In genomic region chrX:23692722-23693442, GRCm38 (mm10) we compare ENCODE assay signal across 8 mouse cellular contexts. TPM values are rescaled to one million over a fixed set of nuclear protein-coding genes. Genes with fewer than 3 reads are reported as not detected.
A peak's percentile ranks its signal among the peaks of the same experiment; 100 is the strongest.
DNase-seq lines count a peak whose midpoint lies in the region; ATAC-seq and TF ChIP-seq lines count a peak whose summit lies in the region.

Gene Wdr44, plus strand, starts transcription at chrX:23693051.

- 10% methylated on average over 48 of the region's 51 CpGs for WGBS in forebrain, embryonic 11.5 days
- 7% methylated on average over 50 of the region's 51 CpGs for WGBS in heart, embryonic 16.5 days
- WGBS in liver, embryonic 15.5 days (ENCODE audit: insufficient replicate concordance) = 6% methylated on average over 51 of the region's 51 CpGs
- WGBS in neural tube, embryonic 12.5 days = 10% methylated on average over 51 of the region's 51 CpGs

- peak within 1 kb of the TSS; percentile 78 for H3K9ac ChIP-seq in CH12.LX (ENCODE audit: insufficient read depth, low read depth)
- peak within 1 kb of the TSS; percentile 67 for H3K9ac ChIP-seq in forebrain, embryonic 11.5 days (ENCODE audit: low read length)
- peak within 1 kb of the TSS; percentile 81 for H3K9ac ChIP-seq in heart, embryonic 16.5 days (ENCODE audit: low read length)
- H3K9ac ChIP-seq in liver, embryonic 15.5 days = peak within 1 kb of the TSS; percentile 78
- H3K9ac ChIP-seq in neural tube, embryonic 12.5 days = peak within 1 kb of the TSS; percentile 60

- no peaks in the 10 kb centered on the region for H3K4me1 ChIP-seq in CH12.LX (ENCODE audit: control insufficient read depth in 1 of 2, insufficient read depth in 2 of 2)
- H3K4me1 ChIP-seq in forebrain, embryonic 11.5 days (replicated peaks; ENCODE audit: control insufficient read depth, insufficient read depth, low read length) = no peaks in the 10 kb centered on the region
- peaks cover 2% of the 10 kb centered on the region; the same call in 1 of the 2 replicates for H3K4me1 ChIP-seq in heart, embryonic 16.5 days (ENCODE audit: control insufficient read depth, insufficient read depth, low read length)
- peaks cover 6% of the 10 kb centered on the region; the same call in 1 of the 2 replicates for H3K4me1 ChIP-seq in liver, embryonic 15.5 days (replicated peaks)
- no peaks in the 10 kb centered on the region for H3K4me1 ChIP-seq in neural tube, embryonic 12.5 days

- TF ChIP-seq RAD21 in CH12.LX (IDR thresholded peaks at IDR 0.05; ENCODE audit: low read depth, low read length) = no peak

- H3K27ac ChIP-seq in CH12.LX (ENCODE audit: insufficient read depth, low read depth) = peak within 1 kb of the TSS; percentile 81
- H3K27ac ChIP-seq in forebrain, embryonic 11.5 days (ENCODE audit: low read depth, low read length) = peak within 1 kb of the TSS; percentile 53; the same call in 1 of the 2 replicates
- H3K27ac ChIP-seq in heart, embryonic 16.5 days (ENCODE audit: low read length) = peak within 1 kb of the TSS; percentile 90
- peak within 1 kb of the TSS; percentile 98 for H3K27ac ChIP-seq in liver, embryonic 15.5 days (replicated peaks)
- H3K27ac ChIP-seq in neural tube, embryonic 12.5 days = peak within 1 kb of the TSS; percentile 72; the same call in 1 of the 2 replicates

- no peak for TF ChIP-seq CTCF in CH12.LX (conservative IDR thresholded peaks at IDR 0.05 in 1 of 2, IDR thresholded peaks at IDR 0.05 in 1 of 2; ENCODE audit: low read depth in 2 of 2, low read length in 2 of 2)

- H3K79me2 ChIP-seq in CH12.LX (replicated peaks; ENCODE audit: control insufficient read depth, extremely low read depth, insufficient read depth, poor library complexity, severe bottlenecking) = peaks cover 9% of the 10 kb centered on the region

- H3K9me3 ChIP-seq in CH12.LX (replicated peaks; ENCODE audit: low read length) = no peaks in the 10 kb centered on the region
- no peaks in the 10 kb centered on the region for H3K9me3 ChIP-seq in forebrain, embryonic 11.5 days (ENCODE audit: control insufficient read depth, low read length)
- no peaks in the 10 kb centered on the region for H3K9me3 ChIP-seq in heart, embryonic 16.5 days (replicated peaks; ENCODE audit: control insufficient read depth, low read length)
- H3K9me3 ChIP-seq in liver, embryonic 15.5 days (replicated peaks) = no peaks in the 10 kb centered on the region
- no peaks in the 10 kb centered on the region for H3K9me3 ChIP-seq in neural tube, embryonic 12.5 days

- peak; percentile 59 for TF ChIP-seq POLR2A in CH12.LX (IDR thresholded peaks at IDR 0.05; ENCODE audit: low read depth, low read length)

- no peak for TF ChIP-seq EP300 in CH12.LX (IDR thresholded peaks at IDR 0.05; ENCODE audit: low read length)

- peak; percentile 99 for ATAC-seq in forebrain, embryonic 11.5 days (replicated peaks; ENCODE audit: low FRiP score)
- peak; percentile 99 for ATAC-seq in heart, embryonic 16.5 days (replicated peaks; ENCODE audit: extremely low read depth, insufficient read depth, low FRiP score)
- peak; percentile 99 for ATAC-seq in liver, embryonic 15.5 days (ENCODE audit: insufficient read depth)
- ATAC-seq in neural tube, embryonic 12.5 days (ENCODE audit: low FRiP score, low read depth) = peak; percentile 98

- H3K4me2 ChIP-seq in CH12.LX (ENCODE audit: insufficient read depth, low read depth, poor library complexity, severe bottlenecking) = peak within 1 kb of the TSS; percentile 71
- peak within 1 kb of the TSS; percentile 45 for H3K4me2 ChIP-seq in forebrain, embryonic 11.5 days (ENCODE audit: low read depth, low read length, severe bottlenecking)
- peak within 1 kb of the TSS; percentile 62 for H3K4me2 ChIP-seq in heart, embryonic 16.5 days (ENCODE audit: low read depth, low read length)
- H3K4me2 ChIP-seq in liver, embryonic 15.5 days = peak within 1 kb of the TSS; percentile 66
- peak within 1 kb of the TSS; percentile 57 for H3K4me2 ChIP-seq in neural tube, embryonic 12.5 days (replicated peaks)

- in situ Hi-C loops in CH12.LX (cut with MboI; ENCODE audit: low pct_ligation_motif_present, low pct_unique_long_range_greater_than_20kb, low sequenced_read_pairs) = no loop called here

- no peaks in the 10 kb centered on the region for H3K27me3 ChIP-seq in CH12.LX (replicated peaks)
- no peaks in the 10 kb centered on the region for H3K27me3 ChIP-seq in forebrain, embryonic 11.5 days (ENCODE audit: control insufficient read depth, insufficient read depth, low read length)
- no peaks in the 10 kb centered on the region for H3K27me3 ChIP-seq in heart, embryonic 16.5 days (ENCODE audit: control insufficient read depth, insufficient read depth, low read length)
- H3K27me3 ChIP-seq in liver, embryonic 15.5 days = no peaks in the 10 kb centered on the region
- no peaks in the 10 kb centered on the region for H3K27me3 ChIP-seq in neural tube, embryonic 12.5 days (replicated peaks)

- dilution Hi-C loops in CH12.LX (cut with MboI; ENCODE audit: extremely low pct_ligation_motif_present, extremely low pct_unique_long_range_greater_than_20kb, low sequenced_read_pairs) = no loop called here

- H3K36me3 ChIP-seq in CH12.LX (replicated peaks in 1 of 2; ENCODE audit: control insufficient read depth in 1 of 2, insufficient read depth in 1 of 2, low read length in 1 of 2) = no peaks in the 10 kb centered on the region
- no peaks in the 10 kb centered on the region for H3K36me3 ChIP-seq in forebrain, embryonic 11.5 days (ENCODE audit: control insufficient read depth, insufficient read depth, low read length)
- no peaks in the 10 kb centered on the region for H3K36me3 ChIP-seq in heart, embryonic 16.5 days (ENCODE audit: control insufficient read depth, insufficient read depth)
- H3K36me3 ChIP-seq in liver, embryonic 15.5 days (replicated peaks) = no peaks in the 10 kb centered on the region
- no peaks in the 10 kb centered on the region for H3K36me3 ChIP-seq in neural tube, embryonic 12.5 days

- DNase-seq in CH12.LX (ENCODE audit: extremely low read depth) = peak; percentile 90
- DNase-seq in c-Kit-positive CD71-positive TER-119-negative erythroid progenitor cells, embryonic 14.5 days (ENCODE audit: low read depth) = peak; percentile 67
- DNase-seq in forebrain, embryonic 11.5 days (ENCODE audit: low spot score) = peak; percentile 94
- DNase-seq in kidney, postnatal 36 days = peak; percentile 95 to 97
- DNase-seq in telencephalon, adult 2 months (ENCODE audit: low read depth, low spot score) = peak; percentile 91

- H3K4me3 ChIP-seq in CH12.LX (replicated peaks in 1 of 3; ENCODE audit: low read depth in 2 of 3, low read length in 2 of 3, poor library complexity in 1 of 3) = peak within 1 kb of the TSS; percentile 58 to 78 (median 64)
- H3K4me3 ChIP-seq in forebrain, embryonic 11.5 days (ENCODE audit: low read depth, low read length) = peak within 1 kb of the TSS; percentile 50
- H3K4me3 ChIP-seq in heart, embryonic 16.5 days (ENCODE audit: low read length) = peak within 1 kb of the TSS; percentile 77
- peak within 1 kb of the TSS; percentile 72 for H3K4me3 ChIP-seq in liver, embryonic 15.5 days (replicated peaks)
- peak within 1 kb of the TSS; percentile 53 for H3K4me3 ChIP-seq in neural tube, embryonic 12.5 days

TF ChIP-seq in CH12.LX, 34 proteins besides CTCF, POLR2A, EP300 and RAD21:
- TF ChIP-seq ZNF384 (IDR thresholded peaks at IDR 0.05; ENCODE audit: low read depth, low read length) = no peak
- no peak for TF ChIP-seq USF2 (conservative IDR thresholded peaks at IDR 0.05; ENCODE audit: low read depth, low read length)
- TF ChIP-seq MAFK (IDR thresholded peaks at IDR 0.05; ENCODE audit: insufficient replicate concordance, low read length) = no peak
- TF ChIP-seq CHD2 (IDR thresholded peaks at IDR 0.05; ENCODE audit: low read length) = peak; percentile 98
- TF ChIP-seq MAX (IDR thresholded peaks at IDR 0.05; ENCODE audit: low read length) = no peak
- no peak for TF ChIP-seq USF1 (IDR thresholded peaks at IDR 0.05; ENCODE audit: low read depth, low read length)
- TF ChIP-seq NELFE (IDR thresholded peaks at IDR 0.05; ENCODE audit: low read depth, low read length) = no peak
- TF ChIP-seq CHD1 (IDR thresholded peaks at IDR 0.05; ENCODE audit: low read depth, low read length) = no peak
- TF ChIP-seq SIN3A (IDR thresholded peaks at IDR 0.05; ENCODE audit: low read length) = peak; percentile 65
- peak; percentile 84 for TF ChIP-seq ELF1 (IDR thresholded peaks at IDR 0.05; ENCODE audit: low read depth, low read length)
- TF ChIP-seq NRF1 (IDR thresholded peaks at IDR 0.05; ENCODE audit: low read depth, low read length) = peak; percentile 86

RNA-seq across cellular contexts. Expression of gene Wdr44, which starts in this region (rescaled TPM):
- total RNA-seq in CH12.LX (2012; rRNA removed) = 1.5 and 2.0 TPM in 2 replicates
- 2.2 and 3.0 TPM in 2 replicates for total RNA-seq in CH12.LX (2014; rRNA removed)
- polyA plus RNA-seq in CH12.LX (2012; ENCODE audit: insufficient read length, low read depth) = 4.3 and 4.7 TPM in 2 replicates
- polyA plus RNA-seq in forebrain, embryonic 11.5 days (2014; fragmentation: Nextera tagmentation; extraction: Ambion mirVana) = 7.3 and 8.4 TPM in 2 replicates
- polyA plus RNA-seq in heart, embryonic 16.5 days (2015; fragmentation: Nextera tagmentation; extraction: Ambion mirVana) = 7.4 and 8.4 TPM in 2 replicates
- 6.0 and 6.1 TPM in 2 replicates for polyA plus RNA-seq in liver, embryonic 15.5 days (2015; fragmentation: Nextera tagmentation; extraction: Ambion mirVana)
- 11.9 and 12.9 TPM in 2 replicates for polyA plus RNA-seq in neural tube, embryonic 12.5 days (2016; fragmentation: Nextera tagmentation; extraction: Ambion mirVana)

Comparison
In these comparisons a context has a peak if more than half of its experiments do, and no peak if none do; other contexts are left out.
1. Peak in every context shown above with its lines: DNase-seq, ATAC-seq, H3K4me3 ChIP-seq and H3K27ac ChIP-seq.